Mouse (Mus musculus) naive thymus-derived CD4-positive, alpha-beta T cell, adult 2 months (primary cell): ENCODE data around the gene Syne2.
A peak's percentile ranks its signal among the peaks of the same experiment; 100 is the strongest.

Source experiments
- DNase-seq: peaks from one replicate; pipeline ENCODE4 v3.0.0-alpha.2; 2011; ENCODE audit warnings: low read depth

Gene Syne2

DNA sequence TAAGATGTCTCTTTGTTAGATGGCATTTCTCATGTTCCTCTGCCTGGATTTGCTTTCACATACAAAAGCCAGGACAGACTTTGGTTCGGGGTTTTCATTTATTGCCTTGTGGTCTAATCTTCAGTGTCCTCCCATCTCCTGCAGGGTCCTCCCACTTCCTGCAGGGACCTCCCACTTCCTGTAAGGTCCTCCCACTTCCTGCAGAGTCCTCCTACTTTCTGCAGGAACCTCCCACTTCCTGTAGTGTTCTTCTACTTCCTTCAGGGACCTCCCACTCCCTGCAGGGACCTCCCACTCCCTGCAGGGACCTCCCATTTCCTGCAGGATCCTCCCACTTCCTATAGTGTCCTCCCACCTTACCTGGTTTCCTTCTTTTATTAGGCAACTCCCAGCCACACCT, 109.7 kb downstream of the Syne2 start:
- DNase-seq, result peak; percentile 5

DNA sequence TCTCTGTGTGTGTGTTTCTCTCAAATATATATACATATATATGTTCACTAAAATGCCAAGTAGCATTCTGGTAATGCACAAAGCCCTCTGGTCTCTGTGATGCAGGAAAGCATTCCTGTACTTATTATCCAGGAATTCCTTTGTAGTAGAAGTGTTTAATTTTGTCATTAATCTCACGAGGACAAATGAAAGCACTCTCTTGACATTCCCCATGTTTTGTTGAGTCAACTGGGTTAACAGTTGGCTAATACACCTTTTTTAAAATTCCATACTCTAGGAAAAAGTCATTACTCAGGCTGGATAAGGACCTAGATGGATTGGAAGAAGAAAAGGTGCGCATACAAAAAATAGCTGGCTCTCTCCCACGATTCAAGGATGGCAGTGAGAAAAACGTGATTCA, 115.6 kb downstream of the Syne2 start:
- no peak for DNase-seq

DNA sequence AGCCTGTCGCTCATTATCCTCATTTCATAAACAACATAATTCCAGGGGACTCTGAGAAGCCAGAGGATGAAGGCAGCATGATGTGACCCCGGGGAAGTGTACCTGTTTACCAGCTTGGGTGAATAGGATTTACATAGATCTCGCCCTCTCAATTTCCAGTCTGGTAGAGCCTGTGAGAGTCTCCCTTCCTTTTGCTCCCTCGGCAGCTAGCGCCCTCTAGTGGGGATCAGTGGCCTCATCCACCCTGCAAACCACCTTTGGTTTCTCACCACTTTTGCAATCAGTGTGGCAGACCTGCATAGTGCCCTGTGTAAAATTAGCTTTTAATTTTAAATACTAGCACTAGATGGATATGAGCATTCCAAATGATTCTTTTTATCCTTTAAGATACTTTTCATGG, 133.4 kb downstream of the Syne2 start:
- DNase-seq, result peak; percentile 63

- DNase-seq, result no peak
Observed at GRCm38 (mm10) chr12:75952011-75952410, 134.1 kb downstream of the Syne2 start.

GRCm38 (mm10) chr12:75966441-75967195, 148.7 kb downstream of the Syne2 start:
- no peak for DNase-seq

DNA sequence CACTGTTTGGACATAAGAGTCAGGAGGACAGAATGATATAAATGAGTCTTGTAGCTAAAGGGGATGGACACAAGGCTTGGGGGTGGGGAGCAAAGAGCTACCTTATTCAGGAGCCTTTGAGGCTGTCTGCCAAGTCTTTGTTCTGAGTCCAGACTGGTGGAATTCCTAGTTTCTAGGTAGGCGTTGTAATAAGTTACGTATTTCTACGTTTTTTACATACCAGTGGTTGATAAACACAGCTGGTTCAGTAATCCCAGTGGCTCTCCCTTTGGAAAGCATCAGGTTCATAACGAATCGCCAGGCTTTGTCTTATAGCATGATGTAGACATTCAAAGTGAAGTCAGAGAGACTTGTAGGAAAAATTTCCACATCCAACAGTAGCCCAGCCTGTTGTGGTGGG, 161.1 kb downstream of the Syne2 start:
- DNase-seq, result no peak

DNA sequence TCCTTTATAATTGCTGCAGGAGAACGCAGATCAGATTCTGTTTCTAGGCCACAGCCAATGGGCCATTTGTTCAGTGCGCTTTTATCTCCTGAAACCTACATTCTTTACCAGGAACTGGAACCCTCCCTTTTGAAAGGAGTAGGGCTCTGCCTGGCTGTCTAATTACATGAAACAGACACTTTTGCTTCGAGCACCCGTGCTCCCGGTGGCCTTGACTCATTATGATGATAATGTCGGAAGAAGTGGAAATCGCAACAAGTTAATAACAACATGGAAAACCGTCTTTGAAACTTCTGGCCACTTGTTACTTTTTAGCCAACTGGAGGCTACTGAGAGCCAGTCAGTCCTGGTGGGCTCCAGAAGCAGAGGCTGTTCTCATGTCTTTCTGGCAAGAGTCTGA, 165.4 kb downstream of the Syne2 start:
- no peak for DNase-seq

- DNase-seq, result no peak
Observed at GRCm38 (mm10) chr12:75992226-75992858, 174.4 kb downstream of the Syne2 start.

- no peak for DNase-seq
Observed at GRCm38 (mm10) chr12:75992946-75993345, 175.0 kb downstream of the Syne2 start.

DNA sequence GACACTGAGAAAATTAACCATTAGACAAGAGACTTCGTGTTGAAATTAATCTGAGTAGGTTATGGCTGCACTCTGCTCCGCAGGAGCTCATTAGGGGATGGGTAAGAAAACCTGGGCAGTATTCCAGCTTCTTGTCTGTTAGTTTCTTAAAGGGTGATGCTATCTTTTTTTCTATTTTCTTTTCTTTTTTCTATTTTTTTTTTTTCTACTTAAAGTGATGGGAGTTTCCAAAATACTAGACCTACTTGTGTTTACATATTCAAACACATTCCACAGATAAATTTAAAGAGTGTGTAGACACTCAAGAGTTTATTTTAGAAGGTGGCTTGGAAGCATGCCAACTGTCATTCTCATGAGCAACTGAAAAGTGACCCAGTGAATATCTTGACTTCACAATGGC, 177.2 kb downstream of the Syne2 start:
- no peak for DNase-seq

DNA sequence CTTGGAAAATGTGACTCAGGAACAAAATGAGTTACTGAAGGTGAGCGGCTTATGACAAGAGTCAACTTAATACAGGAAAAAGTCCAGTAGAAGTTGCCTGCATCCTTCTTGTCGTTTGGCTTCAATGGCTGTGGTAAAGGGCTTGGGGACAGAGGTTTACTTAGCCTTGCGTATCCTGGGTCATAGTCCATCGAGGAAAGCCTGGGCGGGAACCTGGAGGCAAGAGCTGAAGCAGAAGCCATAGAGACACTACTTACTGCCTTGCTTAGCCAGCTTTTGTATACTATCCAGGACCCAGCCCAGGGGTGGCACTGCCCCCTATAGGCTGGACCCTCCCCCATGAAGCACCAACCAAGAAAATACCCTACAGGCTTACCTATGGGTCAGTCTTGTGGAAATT, 179.6 kb downstream of the Syne2 start:
- DNase-seq, result no peak

DNA sequence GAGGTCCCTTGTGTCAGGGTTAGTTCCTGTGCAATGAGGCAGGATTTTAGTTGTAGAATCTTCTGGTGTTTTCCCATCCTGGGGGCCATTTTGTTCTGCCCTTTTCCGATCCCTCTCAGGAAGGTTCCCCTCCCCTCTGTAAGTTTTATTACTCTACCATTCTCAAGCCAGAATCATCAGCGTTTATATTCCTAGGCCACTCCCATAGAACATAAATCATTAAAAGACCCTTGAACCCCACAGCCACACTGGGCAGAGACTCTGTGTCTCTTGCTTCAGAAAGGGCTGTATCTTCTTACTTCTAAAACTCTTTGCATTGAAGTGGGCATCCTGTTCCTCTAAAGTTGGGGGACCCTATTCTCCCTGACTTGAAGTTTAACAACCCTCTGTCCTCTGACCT, 180.5 kb downstream of the Syne2 start:
- DNase-seq, result no peak

- DNase-seq, result no peak
Observed at GRCm38 (mm10) chr12:76004697-76005249, 186.8 kb downstream of the Syne2 start.

GRCm38 (mm10) chr12:76008991-76009390, 191.1 kb downstream of the Syne2 start:
- DNase-seq, result no peak

DNA sequence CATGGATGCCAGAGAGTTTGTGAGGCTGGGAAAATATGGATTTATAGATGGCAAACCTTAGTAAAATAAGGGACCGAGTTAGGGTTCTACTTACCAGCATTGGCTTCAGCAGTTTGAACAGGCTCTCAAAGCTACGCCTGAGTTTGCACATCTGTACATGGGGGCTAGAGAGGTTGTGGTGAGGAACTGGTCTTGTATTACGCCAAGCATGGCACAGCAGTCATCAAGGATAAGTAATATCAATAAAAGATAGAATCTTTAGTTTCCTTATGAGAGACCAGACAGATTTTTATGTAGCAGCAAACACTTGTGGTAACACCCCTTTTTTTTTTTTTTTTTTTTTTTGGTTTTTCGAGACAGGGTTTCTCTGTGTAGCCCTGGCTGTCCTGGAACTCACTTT, 194.9 kb downstream of the Syne2 start:
- no peak for DNase-seq

DNA sequence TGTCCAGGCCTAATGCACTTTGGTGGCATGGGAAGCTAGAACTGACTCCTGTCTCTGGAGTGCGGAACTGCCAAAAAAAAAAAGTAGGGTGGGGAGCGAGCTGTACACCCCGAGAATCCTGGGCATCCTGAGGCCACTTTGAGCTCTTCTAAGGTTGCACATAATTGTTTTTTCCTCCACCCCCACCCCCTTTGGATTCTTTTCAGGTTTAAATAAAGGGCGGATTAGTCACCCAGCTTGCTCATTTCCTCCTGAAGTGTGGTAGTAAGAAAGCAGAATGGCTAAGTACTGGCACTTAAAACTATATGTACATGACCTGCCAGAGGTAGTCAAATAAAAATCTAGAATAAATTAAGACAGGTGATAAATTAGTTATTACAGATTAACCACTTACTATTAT, 195.5 kb downstream of the Syne2 start:
- DNase-seq, result no peak

DNA sequence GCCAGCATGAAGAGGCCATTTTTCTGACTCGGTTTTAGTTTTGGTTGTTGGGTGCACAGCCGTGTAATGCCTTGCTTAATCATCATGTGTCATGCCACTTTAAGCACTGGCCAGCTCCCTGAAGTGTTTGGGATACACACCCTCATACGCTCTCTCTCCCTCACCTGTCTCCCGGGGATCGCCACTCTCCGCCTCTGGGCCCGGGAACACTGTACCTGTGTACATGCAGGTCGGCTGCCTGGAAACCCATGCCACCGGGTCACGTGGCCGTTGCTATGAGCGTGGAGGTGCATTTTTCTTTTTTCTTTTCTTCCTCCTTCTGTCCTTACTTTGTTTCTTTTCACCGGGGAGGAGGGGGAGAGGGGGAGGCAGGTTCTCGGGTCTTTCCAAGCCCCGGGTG, 197.1 kb downstream of the Syne2 start:
- no peak for DNase-seq

GRCm38 (mm10) chr12:76015489-76015888, 197.6 kb downstream of the Syne2 start:
- DNase-seq, result no peak

- peak; percentile 88 for DNase-seq
Observed at GRCm38 (mm10) chr12:76016123-76017101, 198.5 kb downstream of the Syne2 start.

DNA sequence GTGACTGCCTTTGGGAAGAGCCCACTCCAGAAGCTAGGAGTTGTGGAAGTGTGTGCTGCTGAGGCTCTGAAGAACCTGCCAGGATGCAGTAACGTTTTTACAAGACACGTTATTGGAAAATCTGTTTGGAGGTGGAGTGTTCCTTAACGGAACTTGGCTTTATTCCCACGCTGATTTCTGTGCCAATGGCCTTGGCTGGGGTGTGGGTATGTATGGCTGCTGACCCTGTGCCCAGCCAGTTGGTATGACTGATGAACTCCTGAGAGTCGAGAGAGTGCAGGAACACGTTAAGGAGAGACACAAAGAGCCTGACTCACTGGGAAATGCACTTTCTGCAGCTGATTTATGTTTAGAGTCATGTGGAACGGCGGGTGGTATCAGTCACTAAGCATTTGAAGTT, 200.7 kb downstream of the Syne2 start:
- DNase-seq, result no peak

GRCm38 (mm10) chr12:76042301-76042700, 224.4 kb downstream of the Syne2 start:
- no peak for DNase-seq

- no peak for DNase-seq
Observed at GRCm38 (mm10) chr12:76046561-76046960, 228.6 kb downstream of the Syne2 start.
